Mouse (Mus musculus) megakaryocyte-erythroid progenitor cell, adult 5 weeks (primary cell): ENCODE data around the gene Aph1b. TPM values are rescaled to one million over a fixed set of nuclear protein-coding genes. Genes with fewer than 3 reads are reported as not detected.

ENCODE experiments used
- polyA plus RNA-seq: library from polyadenylated mRNA; stranded (reverse); fragments of >175 nt; gene quantifications from 2 replicates; pipeline ENCODE4 v1.2.3, GENCODE M21; 2012

Gene Aph1b
- 0.28 and 0.44 TPM in 2 replicates for polyA plus RNA-seq

GRCm38 (mm10) chr9:66795464-66796324 is at the start of gene Aph1b:
Gene Aph1b, minus strand, starts transcription at chr9:66795490.

GRCm38 (mm10) chr9:66834318-66835096 is 39.2 kb upstream of the Aph1b start, which contains the start of gene Aph1c:
Gene Aph1c, minus strand, starts transcription at chr9:66834726.

GRCm38 (mm10) chr9:66796739-66797138 is 1.4 kb upstream of the Aph1b start, which contains the start of gene Gm10647:
Gene Gm10647, plus strand, starts transcription at chr9:66797039.

Other genes starting within 250 kb of the Aph1b start
- 22.5 and 23.3 TPM in 2 replicates for gene Usp3, start 202.3 kb downstream of the Aph1b start, polyA plus RNA-seq
- gene Car12, start 81.8 kb downstream of the Aph1b start, polyA plus RNA-seq = 2.9 and 3.9 TPM in 2 replicates
- not detected in 2 replicates for gene Gm10647, start 1.5 kb upstream of the Aph1b start, polyA plus RNA-seq
- gene Aph1c, start 39.2 kb upstream of the Aph1b start, polyA plus RNA-seq = 0.26 and 0.34 TPM in 2 replicates
- gene Rab8b, start 124.2 kb upstream of the Aph1b start, polyA plus RNA-seq = 3.7 and 4.7 TPM in 2 replicates
- 116 and 134 TPM in 2 replicates for gene Rps27l, start 150.6 kb upstream of the Aph1b start, polyA plus RNA-seq
- 12.4 and 14.9 TPM in 2 replicates for gene Lactb, start 180.0 kb upstream of the Aph1b start, polyA plus RNA-seq